Mouse (Mus musculus) heart, postnatal 0 days (tissue): Measurements from ENCODE around the gene Ccdc188.

Experiments
- CTCF ChIP-seq: IDR thresholded peaks from 2 replicates; pipeline ENCODE4 v1.5.1; 2016; ENCODE audit warnings: antibody characterized with exemption, control low read depth, low read depth
- EP300 ChIP-seq: IDR thresholded peaks from 2 replicates; pipeline ENCODE4 v1.6.1; 2016; ENCODE audit warnings: antibody characterized with exemption, low read depth

DNA sequence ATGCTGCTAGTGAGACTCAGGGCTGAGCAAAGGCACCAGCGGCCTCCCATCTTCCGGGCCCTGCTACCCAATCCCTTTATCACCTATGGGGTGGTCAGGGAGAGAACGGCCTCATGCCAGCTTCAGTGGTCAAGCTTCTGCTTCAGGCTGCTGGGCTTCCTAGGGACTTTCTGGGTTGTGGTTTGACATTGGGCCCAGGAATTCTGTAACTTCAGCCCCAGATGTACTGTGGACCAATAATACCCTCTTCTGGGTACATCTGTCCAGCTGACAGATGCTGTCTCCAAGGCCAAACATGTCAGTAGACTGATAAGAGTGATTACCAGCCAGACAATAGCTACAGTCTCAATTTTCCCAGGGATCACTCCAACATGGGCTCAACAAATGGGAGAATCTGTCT is 47.9 kb upstream of the Ccdc188 start:
- TF ChIP-seq CTCF: no peak
- no peak for TF ChIP-seq EP300
